Mouse (Mus musculus): Measurements from ENCODE around the gene Prdm1. TPM values are rescaled to one million over a fixed set of nuclear protein-coding genes. Genes with fewer than 3 reads are reported as not detected.
A peak's percentile ranks its signal among the peaks of the same experiment; 100 is the strongest.

The Prdm1 gene
- polyA plus RNA-seq, 1 experiment from 2014 or later: 3.2 TPM

DNA sequence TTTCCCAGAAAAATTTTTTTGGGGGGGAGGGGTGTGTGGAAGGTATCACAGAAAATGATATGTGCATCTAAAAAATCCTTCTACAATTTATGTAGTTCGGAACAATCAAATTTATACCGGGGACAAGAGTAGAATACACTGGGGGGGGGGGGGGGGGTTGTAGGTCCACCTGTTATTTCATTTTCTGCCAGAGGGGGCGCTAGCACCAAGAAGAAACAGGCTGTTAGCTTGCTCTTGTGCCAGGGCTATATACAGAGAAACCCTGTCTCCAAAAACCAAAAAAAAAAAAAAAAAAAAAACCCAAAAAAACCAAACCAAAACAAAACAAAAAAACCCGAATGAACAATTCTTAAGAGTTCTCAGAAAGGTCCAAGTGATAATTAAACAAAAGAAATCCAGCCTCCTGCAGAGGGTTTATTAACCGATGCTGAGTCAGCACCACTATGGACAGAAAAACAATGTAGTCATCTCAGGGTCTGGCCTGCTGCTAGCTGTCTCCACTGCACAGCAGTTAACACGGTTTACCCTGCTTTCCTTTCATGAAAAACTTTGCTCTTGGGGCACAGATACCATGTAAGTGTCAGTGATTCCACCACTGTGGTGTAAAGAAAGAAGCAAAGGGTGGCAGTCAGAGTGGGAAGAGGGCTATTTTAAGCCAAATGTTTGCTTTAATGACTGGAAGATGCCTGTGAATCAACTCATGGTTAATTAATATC is 68.0 kb downstream of the Prdm1 start:
- DNase-seq (ENCODE audit: low spot score) (peak; percentile 85), ATAC-seq (no peak)
- Histone ChIP-seq H3K4me1 (ENCODE audit: insufficient read depth, low read depth, low read length) (no peaks in the 10 kb centered on the region; the same call in 1 of the 2 replicates), H3K36me3 (ENCODE audit: insufficient read depth, low read length) (no peaks in the 10 kb centered on the region), H3K9me3 (ENCODE audit: low read length) (no peaks in the 10 kb centered on the region), H3K27me3 (replicated peaks; ENCODE audit: insufficient read depth, low read length) (no peaks in the 10 kb centered on the region), H3K4me2 (replicated peaks; ENCODE audit: low read depth, low read length) (peak overlapping the region; percentile 91; the same call in 1 of the 2 replicates), H3K4me3 (ENCODE audit: low read depth, low read length) (no peak overlapping the region), H3K9ac (replicated peaks; ENCODE audit: low read depth) (no peak overlapping the region), H3K27ac (ENCODE audit: low read length) (no peak overlapping the region)
- 16% methylated on average over 6 of the region's 6 CpGs for WGBS
- TF ChIP-seq CTCF (IDR thresholded peaks at IDR 0.05) (peak; percentile 63), EP300 (IDR thresholded peaks at IDR 0.05) (no peak)

DNA sequence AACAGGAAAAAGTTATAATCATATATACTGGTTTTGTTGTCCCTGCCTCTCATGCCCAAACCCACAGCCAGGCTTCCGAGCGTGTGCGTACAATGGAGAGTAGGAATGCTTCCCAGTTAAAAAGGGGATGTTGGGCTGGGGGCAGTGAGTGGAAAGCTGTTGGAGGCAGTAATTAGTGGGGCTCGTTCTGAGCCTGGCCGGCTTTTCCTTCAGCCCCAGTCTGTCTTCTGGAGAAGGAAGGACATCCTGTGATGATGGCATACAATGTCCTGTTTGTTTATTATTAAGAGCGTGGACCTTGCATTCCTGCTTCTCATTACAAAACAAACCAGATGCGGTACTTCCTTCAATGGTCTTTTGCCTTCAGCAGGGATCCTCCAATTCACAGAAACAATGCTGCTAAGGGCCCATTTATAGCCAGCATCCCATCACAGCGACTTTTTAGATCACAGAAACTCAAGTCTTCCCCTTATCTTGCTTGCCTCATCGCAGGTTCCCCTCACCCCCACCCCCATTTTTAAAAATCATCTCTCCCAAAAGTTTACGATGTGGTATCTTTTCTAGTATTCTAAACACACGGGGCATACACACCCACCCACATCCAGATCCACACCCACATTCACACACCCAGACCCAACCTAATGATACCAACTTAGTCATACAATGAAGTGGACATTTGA is 68.8 kb downstream of the Prdm1 start:
- no peaks in the 10 kb centered on the region for H3K27me3 ChIP-seq (replicated peaks; ENCODE audit: insufficient read depth, low read length)
- peak; percentile 50 for DNase-seq (ENCODE audit: low spot score)
- H3K4me2 ChIP-seq (replicated peaks; ENCODE audit: low read depth, low read length): peak overlapping the region; percentile 91
- H3K9me3 ChIP-seq (ENCODE audit: low read length): no peaks in the 10 kb centered on the region
- TF ChIP-seq CTCF (IDR thresholded peaks at IDR 0.05) (no peak), EP300 (IDR thresholded peaks at IDR 0.05) (no peak; the same call in 1 of the 2 replicates)
- peak overlapping the region; percentile 85 for H3K27ac ChIP-seq (ENCODE audit: low read length)
- H3K4me1 ChIP-seq (ENCODE audit: insufficient read depth, low read depth, low read length): no peaks in the 10 kb centered on the region; the same call in 1 of the 2 replicates
- peak; percentile 50 for ATAC-seq
- WGBS: 11% methylated on average over 11 of the region's 11 CpGs
- no peaks in the 10 kb centered on the region for H3K36me3 ChIP-seq (ENCODE audit: insufficient read depth, low read length)
- H3K4me3 ChIP-seq (ENCODE audit: low read depth, low read length): 0 out of 2 replicates have a peak overlapping the region, but pooled peaks have one; percentile 48
- H3K9ac ChIP-seq (replicated peaks; ENCODE audit: low read depth): no peak overlapping the region

DNA sequence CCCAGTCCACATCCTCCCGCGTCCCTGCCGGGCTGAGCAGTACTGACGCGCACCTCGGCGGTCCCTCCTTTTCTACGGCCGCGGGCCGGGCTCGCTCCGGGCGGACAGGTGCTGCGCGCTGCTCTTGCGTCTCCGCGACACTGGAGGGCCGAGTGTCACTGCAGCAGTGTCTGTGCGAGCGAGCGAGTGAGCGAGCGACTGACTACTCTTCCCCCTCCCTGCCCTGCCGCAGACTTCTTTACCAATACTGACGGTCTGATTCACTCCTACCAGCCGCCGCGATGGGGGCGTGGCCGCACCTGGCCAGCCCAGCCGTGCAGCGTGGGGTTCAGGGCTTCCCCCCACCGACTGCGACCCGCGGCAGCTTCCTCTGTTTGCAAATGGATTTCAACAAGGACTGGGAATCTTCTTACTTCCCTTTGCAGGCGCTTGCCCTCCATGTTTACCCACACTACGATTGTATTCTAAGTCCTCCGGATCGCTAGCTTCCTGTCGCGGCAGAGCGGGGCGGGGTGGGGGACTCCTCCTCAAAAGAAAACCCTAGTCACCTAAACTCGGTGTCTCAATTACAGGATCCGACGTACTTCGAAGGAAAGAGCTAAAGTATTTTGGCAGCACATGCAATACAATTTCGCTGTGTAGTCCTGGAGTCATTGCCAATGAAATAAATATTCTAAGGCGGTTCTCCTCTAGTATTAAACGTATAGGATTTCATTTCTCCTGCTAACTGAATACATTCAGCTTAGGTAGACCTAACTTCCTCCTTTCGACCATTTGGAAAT is 69.6 kb downstream of the Prdm1 start:
- Histone ChIP-seq H3K36me3 (ENCODE audit: insufficient read depth, low read length) (no peaks in the 10 kb centered on the region), H3K9ac (replicated peaks; ENCODE audit: low read depth) (peak overlapping the region; percentile 51), H3K4me1 (ENCODE audit: insufficient read depth, low read depth, low read length) (no peaks in the 10 kb centered on the region; the same call in 1 of the 2 replicates), H3K9me3 (ENCODE audit: low read length) (no peaks in the 10 kb centered on the region), H3K4me3 (ENCODE audit: low read depth, low read length) (peak overlapping the region; percentile 48), H3K27ac (ENCODE audit: low read length) (peak overlapping the region; percentile 85), H3K4me2 (replicated peaks; ENCODE audit: low read depth, low read length) (peak overlapping the region; percentile 91), H3K27me3 (replicated peaks; ENCODE audit: insufficient read depth, low read length) (no peaks in the 10 kb centered on the region)
- ATAC-seq: peak; percentile 85
- TF ChIP-seq CTCF (IDR thresholded peaks at IDR 0.05) (peak; percentile 68), EP300 (IDR thresholded peaks at IDR 0.05) (no peak)
- WGBS: under 1% methylated on average over 54 of the region's 54 CpGs
- peak; percentile 87 for DNase-seq (ENCODE audit: low spot score)

DNA sequence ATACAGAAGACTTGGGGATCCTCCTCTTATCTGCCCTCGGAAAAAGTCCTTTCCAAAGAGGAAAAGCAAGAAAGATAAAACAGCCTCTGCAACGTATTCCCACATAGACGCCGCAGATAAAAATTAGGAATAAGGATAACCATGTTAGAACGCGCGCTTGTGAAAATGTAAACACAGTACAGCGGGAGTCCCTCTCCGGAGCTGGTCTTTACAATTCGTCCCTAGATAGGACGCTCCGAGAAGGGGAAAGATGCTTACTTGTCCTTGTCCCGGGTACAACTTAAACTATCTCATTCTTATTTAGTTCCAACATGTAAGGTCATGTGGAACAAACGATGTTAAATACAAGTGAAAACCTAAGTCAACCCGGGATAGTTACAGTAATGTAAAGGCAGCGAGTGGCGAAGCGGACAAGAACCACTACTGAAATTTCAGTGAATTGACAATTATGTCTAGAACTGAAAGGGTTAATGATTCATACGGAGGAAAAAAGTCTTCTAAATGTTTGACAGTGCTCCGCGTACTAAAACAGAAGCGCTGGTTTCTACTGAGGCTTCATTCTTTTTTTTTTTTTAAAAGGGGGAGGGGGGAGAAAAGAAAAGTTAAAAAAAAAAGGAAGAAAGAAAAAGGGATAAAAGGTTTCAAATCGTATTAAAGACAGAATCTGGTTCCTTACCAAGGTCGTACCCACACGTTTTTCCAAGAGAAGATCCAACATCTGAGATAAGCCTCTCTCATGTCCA is 70.3 kb downstream of the Prdm1 start:
- TF ChIP-seq EP300 (IDR thresholded peaks at IDR 0.05): no peak
- no peak for TF ChIP-seq CTCF (IDR thresholded peaks at IDR 0.05)
- Histone ChIP-seq H3K27ac (ENCODE audit: low read length) (peak overlapping the region; percentile 85), H3K9me3 (ENCODE audit: low read length) (no peaks in the 10 kb centered on the region), H3K27me3 (replicated peaks; ENCODE audit: insufficient read depth, low read length) (no peaks in the 10 kb centered on the region), H3K9ac (replicated peaks; ENCODE audit: low read depth) (peak overlapping the region; percentile 36), H3K4me3 (ENCODE audit: low read depth, low read length) (peak overlapping the region; percentile 48), H3K36me3 (ENCODE audit: insufficient read depth, low read length) (no peaks in the 10 kb centered on the region), H3K4me2 (replicated peaks; ENCODE audit: low read depth, low read length) (peak overlapping the region; percentile 91), H3K4me1 (ENCODE audit: insufficient read depth, low read depth, low read length) (no peaks in the 10 kb centered on the region; the same call in 1 of the 2 replicates)
- DNase-seq (ENCODE audit: low spot score) (peak; percentile 38), ATAC-seq (no peak)
- 1% methylated on average over 25 of the region's 25 CpGs for WGBS

DNA sequence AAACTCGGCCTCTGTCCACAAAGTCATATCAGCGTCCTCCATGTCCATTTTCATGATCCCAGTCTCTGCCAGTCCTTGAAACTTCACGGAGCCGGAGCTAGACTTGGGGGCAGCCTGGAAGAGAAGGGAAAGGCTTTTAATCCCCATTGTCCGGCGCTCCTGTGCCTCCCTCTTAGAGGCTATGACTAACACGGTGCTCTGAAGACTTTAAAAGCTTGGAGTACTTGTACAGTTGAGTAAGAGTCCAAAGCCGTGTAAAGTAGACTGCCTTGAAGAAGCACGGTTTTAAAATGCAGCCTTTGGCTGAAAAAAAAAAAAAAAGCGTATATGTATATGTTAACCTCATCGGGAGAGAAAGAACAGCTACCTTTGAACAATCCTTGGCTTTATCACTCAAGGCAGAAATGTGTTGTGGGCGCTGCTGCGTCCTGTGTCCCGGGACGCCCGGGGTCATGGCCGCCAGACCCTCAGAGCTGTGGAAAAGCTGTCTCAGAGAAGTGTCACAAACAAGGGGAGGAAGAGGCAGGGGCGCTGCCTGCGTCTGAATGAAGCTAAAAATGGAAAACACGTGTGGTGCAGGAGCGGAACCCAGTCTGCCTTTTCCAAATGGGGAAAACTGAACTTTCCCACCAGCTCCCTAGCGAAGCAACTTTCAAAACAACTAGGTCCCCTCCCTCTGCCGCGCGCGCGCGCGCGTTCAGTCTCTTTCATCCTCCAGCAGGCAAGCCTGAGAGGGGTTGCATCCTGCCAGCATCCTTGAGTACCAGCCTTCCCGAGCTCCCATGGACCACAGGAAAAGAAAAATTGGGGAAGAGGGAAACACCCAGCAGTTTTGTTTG is 71.3 kb downstream of the Prdm1 start:
- Histone ChIP-seq H3K27ac (ENCODE audit: low read length) (peak overlapping the region; percentile 66), H3K4me2 (replicated peaks; ENCODE audit: low read depth, low read length) (peak overlapping the region; percentile 91), H3K9ac (replicated peaks; ENCODE audit: low read depth) (peak overlapping the region; percentile 36), H3K36me3 (ENCODE audit: insufficient read depth, low read length) (no peaks in the 10 kb centered on the region), H3K9me3 (ENCODE audit: low read length) (no peaks in the 10 kb centered on the region), H3K27me3 (replicated peaks; ENCODE audit: insufficient read depth, low read length) (no peaks in the 10 kb centered on the region), H3K4me3 (ENCODE audit: low read depth, low read length) (peak overlapping the region; percentile 48), H3K4me1 (ENCODE audit: insufficient read depth, low read depth, low read length) (no peaks in the 10 kb centered on the region)
- 5% methylated on average over 31 of the region's 31 CpGs for WGBS
- TF ChIP-seq EP300 (IDR thresholded peaks at IDR 0.05) (no peak), CTCF (IDR thresholded peaks at IDR 0.05) (no peak)
- ATAC-seq: peak; percentile 52
- DNase-seq (ENCODE audit: low spot score): peak; percentile 82
